Mouse (Mus musculus) T-helper 1 cell (primary cell): Measurements from ENCODE around the gene Id3.

Source experiments
- in situ Hi-C: fragments of 300-600 bp; cut with MboI, MseI; formaldehyde crosslinking; loops from one replicate; pipeline ENCODE4 v1.15.1; 2025; ENCODE audit warnings: high pct_unique_total_duplicates

Gene Id3

GRCm38 (mm10) chr4:136146712-136147154 is 3.4 kb downstream of the Id3 start:
- in situ Hi-C loops, result no loop called here

- in situ Hi-C loops, result no loop called here
These were observed 4.3 kb downstream of the Id3 start for GRCm38 (mm10) chr4:136147436-136148135.

GRCm38 (mm10) chr4:136148342-136149044 is 5.2 kb downstream of the Id3 start:
- in situ Hi-C loops, result no loop called here

GRCm38 (mm10) chr4:136149045-136149379 is 5.7 kb downstream of the Id3 start:
- in situ Hi-C loops, result no loop called here

GRCm38 (mm10) chr4:136149734-136150133 is 6.4 kb downstream of the Id3 start:
- in situ Hi-C loops, result loop anchor here (5.0 kb wide), 1 partner anchor 77 kb away; no protein-coding TSS in a partner anchor

- in situ Hi-C loops, result loop anchor here (5.0 kb wide), 1 partner anchor 78 kb away; no protein-coding TSS in a partner anchor
These were observed 7.3 kb downstream of the Id3 start for GRCm38 (mm10) chr4:136150596-136150995.

- in situ Hi-C loops, result loop anchor here (5.0 kb wide), 1 partner anchor 81 kb away; no protein-coding TSS in a partner anchor
These were observed 9.5 kb downstream of the Id3 start for GRCm38 (mm10) chr4:136152821-136153220.

GRCm38 (mm10) chr4:136154462-136154861 is 11.2 kb downstream of the Id3 start:
- in situ Hi-C loops, result loop anchor here (5.0 kb wide), 1 partner anchor 82 kb away; no protein-coding TSS in a partner anchor

GRCm38 (mm10) chr4:136158498-136158897 is 15.2 kb downstream of the Id3 start:
- in situ Hi-C loops, result no loop called here

GRCm38 (mm10) chr4:136159802-136160397 is 16.6 kb downstream of the Id3 start:
- in situ Hi-C loops, result loop anchor here (5.0 kb wide), 1 partner anchor 42 kb away; no protein-coding TSS in a partner anchor

- in situ Hi-C loops, result loop anchor here (5.0 kb wide), 1 partner anchor 39 kb away; no protein-coding TSS in a partner anchor
These were observed 20.2 kb downstream of the Id3 start for GRCm38 (mm10) chr4:136163448-136163847.

GRCm38 (mm10) chr4:136164981-136165380 is 21.7 kb downstream of the Id3 start:
- in situ Hi-C loops, result loop anchor here (5.0 kb wide), 1 partner anchor 37 kb away; no protein-coding TSS in a partner anchor

- in situ Hi-C loops, result no loop called here
These were observed 24.4 kb downstream of the Id3 start for GRCm38 (mm10) chr4:136167701-136168100.

- in situ Hi-C loops, result no loop called here
These were observed 27.1 kb downstream of the Id3 start for GRCm38 (mm10) chr4:136170401-136170800.

GRCm38 (mm10) chr4:136171455-136171854 is 28.2 kb downstream of the Id3 start:
- in situ Hi-C loops, result no loop called here

- in situ Hi-C loops, result no loop called here
These were observed 28.8 kb downstream of the Id3 start, which contains the start of gene E2f2 for GRCm38 (mm10) chr4:136172011-136172541. TSS of gene E2f2 (plus strand) at chr4:136172394.

- in situ Hi-C loops, result no loop called here
These were observed 29.4 kb downstream of the Id3 start for GRCm38 (mm10) chr4:136172542-136173209.

- in situ Hi-C loops, result no loop called here
These were observed 30.0 kb downstream of the Id3 start for GRCm38 (mm10) chr4:136173210-136173715.

- in situ Hi-C loops, result no loop called here
These were observed 31.2 kb downstream of the Id3 start for GRCm38 (mm10) chr4:136174216-136175193.

- in situ Hi-C loops, result no loop called here
These were observed 32.8 kb downstream of the Id3 start for GRCm38 (mm10) chr4:136176022-136176552.
